In the genomic region with DNA sequence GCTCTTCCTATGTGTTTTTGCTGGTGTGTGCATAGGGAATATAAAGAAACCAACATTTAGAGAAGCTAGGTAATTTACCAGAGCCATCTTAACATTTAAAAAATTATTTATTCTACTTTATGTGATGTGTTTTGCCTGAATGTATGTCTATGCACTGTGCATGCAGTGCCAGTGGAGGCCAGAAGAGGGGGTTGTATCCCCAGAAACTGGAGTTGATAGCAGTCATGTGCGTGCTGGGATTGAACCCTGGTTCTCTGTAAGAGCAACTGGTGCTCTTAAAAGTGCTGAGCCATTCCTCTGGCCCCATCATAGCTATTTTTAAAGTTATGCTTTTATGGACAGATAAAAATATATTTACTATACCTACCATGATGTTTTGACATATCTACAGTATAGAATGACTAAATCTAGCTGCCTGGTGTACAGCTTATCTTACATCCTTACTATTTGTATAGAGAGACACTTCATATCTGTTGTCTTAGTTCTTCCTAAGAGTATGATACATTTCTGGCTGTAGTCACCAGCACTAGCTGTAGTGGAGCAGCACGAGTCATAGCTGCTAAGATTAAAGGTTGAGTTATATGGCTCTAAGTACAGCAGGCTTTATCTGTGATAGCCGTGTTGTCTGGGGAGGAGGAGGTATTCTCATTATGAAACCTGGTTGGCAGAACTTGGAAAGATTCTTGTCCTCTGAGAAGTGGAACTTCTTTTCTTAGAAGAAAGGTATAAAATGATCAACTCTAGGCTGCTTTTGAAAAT, we compare ENCODE assay signal across 13 mouse cellular contexts.
DNase-seq lines count a peak whose midpoint lies in the region; ATAC-seq and TF ChIP-seq lines count a peak whose summit lies in the region.
"Had no signal": no experiment of that assay in that cellular context is flagged by ENCODE, and none has a peak within 500 bp of the region (broad histone marks: within the 10 kb centered on the region; RNA-seq: fewer than 3 reads in every experiment).

No protein-coding gene starts in this region.

- no peak for TF ChIP-seq EP300 in CH12.LX (IDR thresholded peaks at IDR 0.05; ENCODE audit: low read length)
- TF ChIP-seq EP300 in liver, postnatal 0 days (IDR thresholded peaks at IDR 0.05; ENCODE audit: low read depth): no peak

- ATAC-seq in liver, postnatal 0 days: no peak
- ATAC-seq: midbrain, embryonic 13.5 days had no signal

- TF ChIP-seq RAD21 in CH12.LX (IDR thresholded peaks at IDR 0.05; ENCODE audit: low read depth, low read length): peak; percentile 9

- no peaks in the 10 kb centered on the region for H3K9me3 ChIP-seq in CH12.LX (replicated peaks; ENCODE audit: low read length)
- no peaks in the 10 kb centered on the region for H3K9me3 ChIP-seq in liver, postnatal 0 days (ENCODE audit: low read length)
- H3K9me3 ChIP-seq: embryonic facial prominence, embryonic 10.5 days; G1E; midbrain, embryonic 13.5 days had no signal

- TF ChIP-seq POLR2A in kidney, adult 2 months (IDR thresholded peaks at IDR 0.05; ENCODE audit: low read depth, low read length): no peak
- TF ChIP-seq POLR2A in CH12.LX (IDR thresholded peaks at IDR 0.05; ENCODE audit: low read depth, low read length): no peak

- no peak overlapping the region for H3K9ac ChIP-seq in CH12.LX (ENCODE audit: insufficient read depth, low read depth)
- H3K9ac ChIP-seq in liver, postnatal 0 days (replicated peaks): no peak overlapping the region
- H3K9ac ChIP-seq: midbrain, embryonic 13.5 days had no signal

- H3K27me3 ChIP-seq in kidney, adult 2 months (replicated peaks; ENCODE audit: control insufficient read depth, insufficient read depth, low read length): no peaks in the 10 kb centered on the region
- H3K27me3 ChIP-seq in CH12.LX (replicated peaks): no peaks in the 10 kb centered on the region
- H3K27me3 ChIP-seq in liver, postnatal 0 days (ENCODE audit: insufficient read depth, low read length): no peaks in the 10 kb centered on the region
- H3K27me3 ChIP-seq: midbrain, embryonic 13.5 days had no signal

- H3K36me3 ChIP-seq in kidney, adult 2 months (ENCODE audit: control insufficient read depth, insufficient read depth, low read length): no peaks in the 10 kb centered on the region
- peaks cover 0 to 13% of the 10 kb centered on the region in 2 experiments for H3K36me3 ChIP-seq in CH12.LX (replicated peaks in 1 of 2; ENCODE audit: control insufficient read depth in 1 of 2, insufficient read depth in 1 of 2, low read length in 1 of 2)
- no peaks in the 10 kb centered on the region for H3K36me3 ChIP-seq in liver, postnatal 0 days (replicated peaks; ENCODE audit: insufficient read depth, low read length)
- H3K36me3 ChIP-seq: embryonic facial prominence, embryonic 10.5 days; midbrain, embryonic 13.5 days had no signal

- H3K27ac ChIP-seq in kidney, adult 2 months (ENCODE audit: insufficient read depth, low read depth, low read length): no peak overlapping the region
- H3K27ac ChIP-seq in CH12.LX (ENCODE audit: insufficient read depth, low read depth): no peak overlapping the region
- H3K27ac ChIP-seq in liver, postnatal 0 days (ENCODE audit: low read depth): no peak overlapping the region
- H3K27ac ChIP-seq: embryonic facial prominence, embryonic 10.5 days; midbrain, embryonic 13.5 days had no signal

- WGBS in kidney, adult 2 months: 64% methylated on average over 3 of the region's 3 CpGs
- 54% methylated on average over 3 of the region's 3 CpGs for WGBS in liver, postnatal 0 days (ENCODE audit: insufficient replicate concordance)

- no peak overlapping the region for H3K4me3 ChIP-seq in kidney, adult 2 months (ENCODE audit: insufficient read depth, low read depth, low read length)
- no peak overlapping the region for H3K4me3 ChIP-seq in CH12.LX (replicated peaks in 1 of 3; ENCODE audit: low read depth in 2 of 3, low read length in 2 of 3, poor library complexity in 1 of 3)
- no peak overlapping the region for H3K4me3 ChIP-seq in liver, postnatal 0 days (ENCODE audit: low read depth, low read length)
- H3K4me3 ChIP-seq: embryonic facial prominence, embryonic 10.5 days; midbrain, embryonic 13.5 days had no signal

- peak; percentile 32; the same call in 1 of the 2 replicates for TF ChIP-seq CTCF in kidney, adult 2 months (conservative IDR thresholded peaks at IDR 0.05; ENCODE audit: insufficient read depth, insufficient read length, low read depth, low read length)
- peak; percentile 25 to 39; a peak in 3 of 4 replicates for TF ChIP-seq CTCF in CH12.LX (conservative IDR thresholded peaks at IDR 0.05 in 1 of 2, IDR thresholded peaks at IDR 0.05 in 1 of 2; ENCODE audit: low read depth in 2 of 2, low read length in 2 of 2)
- peak; percentile 42 for TF ChIP-seq CTCF in liver, postnatal 0 days (IDR thresholded peaks at IDR 0.05; ENCODE audit: low read depth)

- peaks cover 3% of the 10 kb centered on the region; the same call in 1 of the 2 replicates for H3K79me2 ChIP-seq in CH12.LX (replicated peaks; ENCODE audit: control insufficient read depth, extremely low read depth, insufficient read depth, poor library complexity, severe bottlenecking)

- H3K4me2 ChIP-seq in CH12.LX (ENCODE audit: insufficient read depth, low read depth, poor library complexity, severe bottlenecking): no peak overlapping the region
- no peak overlapping the region for H3K4me2 ChIP-seq in liver, postnatal 0 days (ENCODE audit: low read depth, low read length)
- H3K4me2 ChIP-seq: midbrain, embryonic 13.5 days had no signal

- DNase-seq in kidney, adult 2 months: no peak
- DNase-seq in kidney, postnatal 25 days: no peak
- DNase-seq in CH12.LX (ENCODE audit: extremely low read depth) (no peak), NIH3T3 (ENCODE audit: low read depth) (peak; percentile 36)
- no peak for DNase-seq in liver, postnatal 0 days
- DNase-seq in testis, postnatal 10 days (ENCODE audit: low spot score): no peak
- DNase-seq in frontal cortex, adult 2 months (ENCODE audit: extremely low spot score in 1 of 2, low spot score in 1 of 2): no peak
- DNase-seq: cerebellum, postnatal 10 days; heart, postnatal 36 days; kidney, adult 9 months had no signal

- H3K4me1 ChIP-seq in kidney, adult 2 months (ENCODE audit: control insufficient read depth, insufficient read depth, low read length): peaks cover 56% of the 10 kb centered on the region
- H3K4me1 ChIP-seq in CH12.LX (ENCODE audit: control insufficient read depth in 1 of 2, insufficient read depth in 2 of 2): peaks cover 24 to 93% of the 10 kb centered on the region in 2 experiments
- peaks cover 41% of the 10 kb centered on the region for H3K4me1 ChIP-seq in liver, postnatal 0 days (ENCODE audit: insufficient read depth)

- in situ Hi-C loops in CH12.LX (cut with MboI; ENCODE audit: low pct_ligation_motif_present, low pct_unique_long_range_greater_than_20kb, low sequenced_read_pairs): no loop called here

- dilution Hi-C loops in CH12.LX (cut with MboI; ENCODE audit: extremely low pct_ligation_motif_present, extremely low pct_unique_long_range_greater_than_20kb, low sequenced_read_pairs): no loop called here

TF ChIP-seq in CH12.LX, 34 proteins besides CTCF, POLR2A, EP300 and RAD21:
- no peak for TF ChIP-seq ZMIZ1 (IDR thresholded peaks at IDR 0.05; ENCODE audit: low read depth, low read length)
- no peak for TF ChIP-seq MAFK (IDR thresholded peaks at IDR 0.05; ENCODE audit: insufficient replicate concordance, low read length)
- no peak for TF ChIP-seq USF1 (IDR thresholded peaks at IDR 0.05; ENCODE audit: low read depth, low read length)
- TF ChIP-seq MAZ (IDR thresholded peaks at IDR 0.05; ENCODE audit: low read depth, low read length): no peak
- no peak for TF ChIP-seq GABPA (IDR thresholded peaks at IDR 0.05; ENCODE audit: insufficient replicate concordance, low read depth, low read length)
- TF ChIP-seq NRF1 (IDR thresholded peaks at IDR 0.05; ENCODE audit: low read depth, low read length): no peak
- no peak for TF ChIP-seq HCFC1 (IDR thresholded peaks at IDR 0.05; ENCODE audit: low read depth, low read length)
- TF ChIP-seq UBTF (IDR thresholded peaks at IDR 0.05; ENCODE audit: low read depth, low read length): no peak
- TF ChIP-seq SMC3 (IDR thresholded peaks at IDR 0.05; ENCODE audit: low read depth, low read length): no peak
- TF ChIP-seq MYC (IDR thresholded peaks at IDR 0.05; ENCODE audit: low read depth, low read length): no peak
- TF ChIP-seq TBP (conservative IDR thresholded peaks at IDR 0.05; ENCODE audit: low read depth, low read length): no peak
- no peak for TF ChIP-seq NELFE (IDR thresholded peaks at IDR 0.05; ENCODE audit: low read depth, low read length)
- TF ChIP-seq ELF1 (IDR thresholded peaks at IDR 0.05; ENCODE audit: low read depth, low read length): no peak
- no peak for TF ChIP-seq USF2 (conservative IDR thresholded peaks at IDR 0.05; ENCODE audit: low read depth, low read length)
- TF ChIP-seq CHD1 (IDR thresholded peaks at IDR 0.05; ENCODE audit: low read depth, low read length): no peak
- TF ChIP-seq PAX5 (IDR thresholded peaks at IDR 0.05; ENCODE audit: low read length): no peak
TF ChIP-seq in CH12.LX: peak in this region for 0.
